Mouse (Mus musculus): ENCODE measurements around the gene Tmbim1. TPM values are rescaled to one million over a fixed set of nuclear protein-coding genes. Genes with fewer than 3 reads are reported as not detected.
"Not testable (repeated sequence)": the region's sequence is repeated elsewhere in the genome, so short reads cannot be mapped to it uniquely, and the experiment has no call there.

Gene Tmbim1
- 4.3 and 4.4 TPM in 2 replicates for polyA plus RNA-seq (2015; fragmentation: Nextera tagmentation; extraction: Ambion mirVana)

DNA sequence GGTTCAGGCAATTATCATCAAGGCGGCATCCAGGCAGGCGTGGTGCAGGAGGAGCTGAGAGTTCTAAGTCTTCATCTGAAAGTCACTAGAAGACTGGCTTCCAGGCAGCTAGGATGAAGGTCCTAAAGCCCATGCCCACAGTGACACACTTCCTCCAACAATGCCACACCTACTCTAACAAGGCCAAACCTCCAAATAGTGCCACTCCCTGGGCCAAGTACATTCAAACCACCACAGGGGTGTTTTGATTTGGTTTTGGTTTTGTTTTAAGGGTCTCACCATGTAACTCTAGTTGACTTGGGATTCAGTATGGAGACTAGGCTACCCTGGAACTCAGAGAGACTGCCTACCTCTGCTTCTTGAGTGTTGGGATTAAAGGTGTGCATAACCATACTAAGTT lies at the start of gene Tmbim1:
Tmbim1 (minus strand) TSS at position 101 of the 400 bp plus-strand sequence.
- Histone ChIP-seq H3K4me3 (0 out of 2 replicates have a peak within 1 kb of the TSS, but pooled peaks have one; percentile 46), H3K9ac (no peak within 1 kb of the TSS), H3K27me3 (peaks cover 21% of the 10 kb centered on the region), H3K4me1 (peaks cover 12% of the 10 kb centered on the region), H3K36me3 (ENCODE audit: poor library complexity, severe bottlenecking) (no peaks in the 10 kb centered on the region), H3K4me2 (peak within 1 kb of the TSS; percentile 69), H3K9me3 (replicated peaks) (no peaks in the 10 kb centered on the region), H3K27ac (no peak within 1 kb of the TSS)
- no peak for ATAC-seq
- 84% methylated on average over 2 of the region's 2 CpGs for WGBS

DNA sequence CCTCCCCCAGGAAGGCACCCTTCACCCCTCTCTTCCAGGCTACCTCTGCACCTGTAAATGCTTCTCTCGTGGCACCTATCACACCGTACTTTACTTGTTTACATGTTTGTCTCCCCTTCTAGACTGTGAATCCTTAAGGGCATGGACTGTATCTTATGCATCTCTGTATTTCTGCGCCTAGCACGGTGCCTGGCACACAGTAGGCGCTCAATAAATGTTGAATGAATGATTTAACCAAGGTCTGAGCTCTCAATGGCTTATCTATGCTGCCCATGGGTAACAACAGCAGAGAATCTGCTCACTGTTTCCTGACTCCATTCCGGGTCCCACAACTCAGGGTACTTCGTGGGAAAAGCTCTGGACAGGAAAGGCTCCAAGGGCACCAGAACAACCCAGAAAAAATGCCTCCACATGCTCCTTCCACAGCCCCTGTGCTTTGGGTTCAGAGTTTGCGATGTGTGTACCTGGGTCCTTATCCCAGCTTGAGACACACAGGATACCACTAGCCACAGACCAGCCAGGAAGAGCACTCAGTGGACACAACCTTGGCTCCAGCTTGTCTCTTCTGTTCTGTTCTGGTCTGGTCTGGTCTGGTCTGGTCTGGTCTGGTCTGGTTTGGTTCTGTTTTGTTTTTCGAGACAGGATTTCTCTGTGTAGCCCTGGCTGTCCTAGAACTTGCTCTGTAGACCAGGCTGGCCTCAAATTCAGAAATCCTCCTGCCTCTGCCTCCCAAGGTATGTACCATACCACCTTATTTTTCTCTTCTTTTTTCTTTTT lies 48.2 kb upstream of the Tmbim1 start:
- Histone ChIP-seq H3K27ac (no peak overlapping the region), H3K36me3 (ENCODE audit: poor library complexity, severe bottlenecking) (peaks cover 44% of the 10 kb centered on the region), H3K4me3 (no peak overlapping the region), H3K4me2 (no peak overlapping the region), H3K9me3 (replicated peaks) (no peaks in the 10 kb centered on the region), H3K4me1 (no peaks in the 10 kb centered on the region), H3K9ac (no peak overlapping the region), H3K27me3 (no peaks in the 10 kb centered on the region)
- WGBS, result 92% methylated on average over 9 of the region's 9 CpGs
- no peak for ATAC-seq

- Histone ChIP-seq H3K4me3 (no peak overlapping the region), H3K9me3 (replicated peaks) (no peaks in the 10 kb centered on the region), H3K4me2 (no peak overlapping the region), H3K4me1 (no peaks in the 10 kb centered on the region), H3K27me3 (no peaks in the 10 kb centered on the region), H3K36me3 (ENCODE audit: poor library complexity, severe bottlenecking) (peaks cover 49% of the 10 kb centered on the region), H3K9ac (no peak overlapping the region), H3K27ac (no peak overlapping the region)
- WGBS, result 89% methylated on average over 5 of the region's 5 CpGs
- no peak for ATAC-seq
Measured at GRCm38 (mm10) chr1:74352532-74353096, 47.2 kb upstream of the Tmbim1 start.

GRCm38 (mm10) chr1:74351185-74351769 lies 45.9 kb upstream of the Tmbim1 start:
- WGBS, result 96% methylated on average over 10 of the region's 13 CpGs
- H3K27me3 ChIP-seq, result no peaks in the 10 kb centered on the region
- no peak overlapping the region for H3K27ac ChIP-seq
- no peaks in the 10 kb centered on the region for H3K4me1 ChIP-seq
- H3K9ac ChIP-seq, result no peak overlapping the region
- H3K4me3 ChIP-seq, result no peak overlapping the region
- H3K9me3 ChIP-seq (replicated peaks), result no peaks in the 10 kb centered on the region
- no peak for ATAC-seq
- no peak overlapping the region for H3K4me2 ChIP-seq
- H3K36me3 ChIP-seq (ENCODE audit: poor library complexity, severe bottlenecking), result peaks cover 53% of the 10 kb centered on the region

- WGBS, result 74% methylated on average over 11 of the region's 11 CpGs
- Histone ChIP-seq H3K4me3 (no peak overlapping the region), H3K4me1 (0 out of 2 replicates have a peak, but pooled peaks cover 4% of the 10 kb centered on the region), H3K36me3 (ENCODE audit: poor library complexity, severe bottlenecking) (peaks cover 16% of the 10 kb centered on the region), H3K9ac (no peak overlapping the region), H3K4me2 (no peak overlapping the region), H3K27ac (no peak overlapping the region), H3K27me3 (no peaks in the 10 kb centered on the region), H3K9me3 (replicated peaks) (no peaks in the 10 kb centered on the region)
- no peak for ATAC-seq
Measured at GRCm38 (mm10) chr1:74344163-74344916, 38.9 kb upstream of the Tmbim1 start.

DNA sequence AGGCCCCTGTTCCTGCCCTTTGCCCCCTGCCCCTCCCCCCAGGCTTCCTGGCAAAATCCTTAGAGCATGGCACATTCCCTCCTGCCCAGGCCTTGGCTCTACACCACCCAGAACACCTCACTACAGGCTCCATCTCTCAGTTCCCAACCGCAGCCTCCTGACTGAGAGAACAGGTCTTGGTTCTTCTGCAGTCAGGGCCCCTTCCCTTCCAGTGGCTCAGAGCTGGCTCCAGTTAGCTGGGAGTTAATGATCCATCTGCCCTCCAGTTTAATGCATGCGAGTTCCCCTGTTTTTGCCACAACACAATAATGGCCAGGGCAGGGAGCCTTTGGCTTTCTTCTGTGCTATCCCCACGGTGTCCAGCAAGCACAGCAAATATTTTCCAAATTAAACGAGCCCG lies 37.7 kb upstream of the Tmbim1 start:
- 52% methylated on average over 5 of the region's 5 CpGs for WGBS
- Histone ChIP-seq H3K27me3 (no peaks in the 10 kb centered on the region), H3K4me2 (no peak overlapping the region), H3K9ac (no peak overlapping the region), H3K4me1 (0 out of 2 replicates have a peak, but pooled peaks cover 4% of the 10 kb centered on the region), H3K27ac (no peak overlapping the region), H3K9me3 (replicated peaks) (no peaks in the 10 kb centered on the region), H3K36me3 (ENCODE audit: poor library complexity, severe bottlenecking) (peaks cover 6% of the 10 kb centered on the region; the same call in 1 of the 2 replicates), H3K4me3 (no peak overlapping the region)
- no peak for ATAC-seq

DNA sequence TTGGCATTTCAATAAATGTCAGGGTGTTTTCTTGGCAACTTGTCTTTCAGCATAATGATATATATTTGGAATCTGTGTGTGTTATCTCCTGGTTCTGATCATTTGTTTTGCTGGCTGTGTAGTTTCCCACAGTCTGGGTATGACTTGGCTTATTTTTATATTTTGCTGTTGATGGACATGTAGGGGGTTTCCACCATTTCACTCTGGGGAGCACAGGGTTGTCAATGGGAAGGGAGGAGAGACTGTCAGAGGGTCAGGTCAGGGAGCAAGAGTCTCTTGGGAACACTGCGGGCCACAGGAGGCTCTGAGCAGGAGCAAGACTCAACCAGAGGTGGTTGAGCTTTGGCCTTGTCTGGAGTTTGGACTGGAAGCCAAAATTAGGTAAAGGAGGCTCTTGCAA lies 36.9 kb upstream of the Tmbim1 start:
- 100% methylated on average over 1 of the region's 1 CpGs for WGBS
- ATAC-seq, result no peak
- H3K9ac ChIP-seq, result no peak overlapping the region
- peaks cover under 1% of the 10 kb centered on the region; the same call in 1 of the 2 replicates for H3K36me3 ChIP-seq (ENCODE audit: poor library complexity, severe bottlenecking)
- no peaks in the 10 kb centered on the region for H3K27me3 ChIP-seq
- no peak overlapping the region for H3K27ac ChIP-seq
- no peaks in the 10 kb centered on the region for H3K9me3 ChIP-seq (replicated peaks)
- 0 out of 2 replicates have a peak, but pooled peaks cover 4% of the 10 kb centered on the region for H3K4me1 ChIP-seq
- no peak overlapping the region for H3K4me3 ChIP-seq
- no peak overlapping the region for H3K4me2 ChIP-seq

GRCm38 (mm10) chr1:74341898-74342297 lies 36.5 kb upstream of the Tmbim1 start:
- Histone ChIP-seq H3K27ac (no peak overlapping the region), H3K4me2 (no peak overlapping the region), H3K27me3 (no peaks in the 10 kb centered on the region), H3K9ac (no peak overlapping the region), H3K4me1 (0 out of 2 replicates have a peak, but pooled peaks cover 4% of the 10 kb centered on the region), H3K36me3 (ENCODE audit: poor library complexity, severe bottlenecking) (no peaks in the 10 kb centered on the region), H3K9me3 (replicated peaks) (no peaks in the 10 kb centered on the region), H3K4me3 (no peak overlapping the region)
- 96% methylated on average over 7 of the region's 7 CpGs for WGBS
- ATAC-seq, result no peak

DNA sequence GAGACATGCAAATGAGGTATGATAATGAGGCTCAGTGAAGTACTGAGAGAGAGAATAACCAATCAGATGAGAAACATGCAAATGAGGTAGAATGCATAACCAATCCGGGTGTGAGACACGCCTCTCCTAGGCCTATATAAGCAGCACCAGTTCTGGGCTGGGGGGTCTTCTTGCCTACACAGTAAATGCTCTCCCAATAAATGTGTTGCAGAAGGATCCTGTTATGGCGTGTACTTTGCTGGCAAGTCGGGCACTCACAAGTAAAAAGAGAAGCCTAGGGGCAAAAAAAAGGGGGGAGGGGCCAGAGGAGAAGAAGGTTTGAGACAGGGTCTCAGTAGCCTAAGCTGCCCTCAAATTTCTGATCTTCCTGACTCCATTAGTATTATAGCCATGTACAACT lies 35.6 kb upstream of the Tmbim1 start:
- H3K4me2 ChIP-seq; H3K4me3 ChIP-seq; ATAC-seq; H3K27me3 ChIP-seq; H3K27ac ChIP-seq; H3K9me3 ChIP-seq (replicated peaks); H3K9ac ChIP-seq; H3K36me3 ChIP-seq (ENCODE audit: poor library complexity, severe bottlenecking); H3K4me1 ChIP-seq: not testable (repeated sequence)
- WGBS, result 97% methylated on average over 4 of the region's 4 CpGs

DNA sequence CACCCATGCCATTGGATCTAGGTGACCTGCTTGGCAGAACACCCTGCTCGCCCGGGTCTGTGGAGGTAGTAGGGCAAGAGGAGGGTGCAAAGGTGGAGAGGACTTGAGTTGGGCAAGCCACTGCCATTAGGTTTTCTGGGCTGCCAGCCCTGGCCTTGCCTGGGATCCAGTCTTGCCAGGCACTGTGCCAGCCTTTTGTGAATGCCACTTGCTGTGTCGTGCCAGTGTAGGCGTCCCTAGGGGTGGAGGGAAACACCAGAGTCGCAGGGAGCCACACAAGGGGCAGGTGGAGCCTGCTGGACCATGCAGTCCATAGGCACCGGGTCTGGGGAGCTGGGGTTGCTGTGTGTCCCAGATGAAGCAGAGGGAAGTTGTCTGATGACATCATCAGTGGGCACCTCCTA lies 34.9 kb upstream of the Tmbim1 start:
- peak; percentile 36; the same call in 1 of the 2 replicates for ATAC-seq
- Histone ChIP-seq H3K27me3 (no peaks in the 10 kb centered on the region), H3K36me3 (ENCODE audit: poor library complexity, severe bottlenecking) (no peaks in the 10 kb centered on the region), H3K4me3 (no peak overlapping the region), H3K4me2 (no peak overlapping the region), H3K27ac (no peak overlapping the region), H3K4me1 (0 out of 2 replicates have a peak, but pooled peaks cover 4% of the 10 kb centered on the region), H3K9ac (no peak overlapping the region), H3K9me3 (replicated peaks) (no peaks in the 10 kb centered on the region)
- 85% methylated on average over 6 of the region's 6 CpGs for WGBS

- H3K9ac ChIP-seq, result no peak overlapping the region
- 91% methylated on average over 9 of the region's 9 CpGs for WGBS
- no peaks in the 10 kb centered on the region for H3K27me3 ChIP-seq
- no peak overlapping the region for H3K4me2 ChIP-seq
- H3K36me3 ChIP-seq (ENCODE audit: poor library complexity, severe bottlenecking), result no peaks in the 10 kb centered on the region
- no peak overlapping the region for H3K27ac ChIP-seq
- ATAC-seq, result no peak
- H3K4me3 ChIP-seq, result no peak overlapping the region
- H3K9me3 ChIP-seq (replicated peaks), result no peaks in the 10 kb centered on the region
- H3K4me1 ChIP-seq, result 0 out of 2 replicates have a peak, but pooled peaks cover 4% of the 10 kb centered on the region
Measured at GRCm38 (mm10) chr1:74339917-74340316, 34.5 kb upstream of the Tmbim1 start.

GRCm38 (mm10) chr1:74338626-74339025 lies 33.2 kb upstream of the Tmbim1 start:
- no peak for ATAC-seq
- H3K27me3 ChIP-seq, result no peaks in the 10 kb centered on the region
- H3K4me3 ChIP-seq, result no peak overlapping the region
- H3K9me3 ChIP-seq (replicated peaks), result no peaks in the 10 kb centered on the region
- no peak overlapping the region for H3K4me2 ChIP-seq
- peaks cover 6% of the 10 kb centered on the region for H3K4me1 ChIP-seq
- H3K9ac ChIP-seq, result no peak overlapping the region
- H3K27ac ChIP-seq, result no peak overlapping the region
- no peaks in the 10 kb centered on the region for H3K36me3 ChIP-seq (ENCODE audit: poor library complexity, severe bottlenecking)
- WGBS, result 92% methylated on average over 4 of the region's 4 CpGs

All from forebrain, embryonic 13.5 days (tissue).